Mouse (Mus musculus): ENCODE results near the gene Rgs14. TPM values are rescaled to one million over a fixed set of nuclear protein-coding genes. Genes with fewer than 3 reads are reported as not detected.

Gene Rgs14
- polyA plus RNA-seq, 1 experiment from 2014 or later: 1.9 TPM

DNA sequence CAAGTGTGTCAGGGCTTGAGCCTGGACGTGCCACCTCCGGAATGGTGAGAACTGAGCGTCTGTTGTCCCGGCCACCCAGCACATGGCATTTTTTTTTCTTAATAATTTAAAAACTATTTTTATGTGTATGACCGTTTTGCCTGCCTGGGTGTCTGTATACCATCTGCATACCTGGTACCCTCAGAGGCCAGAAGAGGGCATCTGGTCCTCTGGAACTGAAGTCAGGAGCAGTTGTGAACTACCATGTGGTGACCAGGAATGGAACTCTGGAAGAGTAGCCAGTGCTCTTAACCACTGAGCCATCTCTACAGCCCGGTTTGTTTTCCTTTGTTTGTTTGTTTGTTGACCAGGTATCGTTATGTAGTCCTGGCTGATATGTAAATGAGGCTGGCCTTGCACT is 1.1 kb upstream of the Rgs14 start:
- no peak overlapping the region for H3K27ac ChIP-seq (ENCODE audit: low read depth, low read length)
- DNase-seq (ENCODE audit: low spot score) (no peak), ATAC-seq (replicated peaks; ENCODE audit: low FRiP score) (no peak)
- H3K9me3 ChIP-seq (ENCODE audit: control insufficient read depth, low read length): no peaks in the 10 kb centered on the region
- no peak overlapping the region for H3K9ac ChIP-seq (ENCODE audit: low read depth, low read length)
- H3K27me3 ChIP-seq (replicated peaks; ENCODE audit: control insufficient read depth, insufficient read depth, low read length): no peaks in the 10 kb centered on the region; the same call in 1 of the 2 replicates
- no peaks in the 10 kb centered on the region for H3K36me3 ChIP-seq (ENCODE audit: control insufficient read depth, insufficient read depth, low read length)
- H3K4me3 ChIP-seq (ENCODE audit: low read depth, low read length): no peak overlapping the region
- peaks cover 12% of the 10 kb centered on the region for H3K4me1 ChIP-seq (replicated peaks; ENCODE audit: control insufficient read depth, insufficient read depth, low read length)
- no peak overlapping the region for H3K4me2 ChIP-seq
- 72% methylated on average over 7 of the region's 7 CpGs for WGBS

GRCm38 (mm10) chr13:55370234-55370633 is 702 bp downstream of the Rgs14 start:
- no peak for ATAC-seq (replicated peaks; ENCODE audit: low FRiP score)
- DNase-seq (ENCODE audit: low spot score): no peak
- H3K36me3 ChIP-seq (ENCODE audit: control insufficient read depth, insufficient read depth, low read length): no peaks in the 10 kb centered on the region
- no peak overlapping the region for H3K27ac ChIP-seq (ENCODE audit: low read depth, low read length)
- H3K4me1 ChIP-seq (replicated peaks; ENCODE audit: control insufficient read depth, insufficient read depth, low read length): peaks cover 12% of the 10 kb centered on the region
- no peaks in the 10 kb centered on the region; the same call in 1 of the 2 replicates for H3K27me3 ChIP-seq (replicated peaks; ENCODE audit: control insufficient read depth, insufficient read depth, low read length)
- WGBS: 46% methylated on average over 3 of the region's 3 CpGs
- peak overlapping the region; percentile 58; the same call in 1 of the 2 replicates for H3K9ac ChIP-seq (ENCODE audit: low read depth, low read length)
- H3K4me2 ChIP-seq: peak overlapping the region; percentile 61
- H3K4me3 ChIP-seq (ENCODE audit: low read depth, low read length): peak overlapping the region; percentile 32
- H3K9me3 ChIP-seq (ENCODE audit: control insufficient read depth, low read length): no peaks in the 10 kb centered on the region

DNA sequence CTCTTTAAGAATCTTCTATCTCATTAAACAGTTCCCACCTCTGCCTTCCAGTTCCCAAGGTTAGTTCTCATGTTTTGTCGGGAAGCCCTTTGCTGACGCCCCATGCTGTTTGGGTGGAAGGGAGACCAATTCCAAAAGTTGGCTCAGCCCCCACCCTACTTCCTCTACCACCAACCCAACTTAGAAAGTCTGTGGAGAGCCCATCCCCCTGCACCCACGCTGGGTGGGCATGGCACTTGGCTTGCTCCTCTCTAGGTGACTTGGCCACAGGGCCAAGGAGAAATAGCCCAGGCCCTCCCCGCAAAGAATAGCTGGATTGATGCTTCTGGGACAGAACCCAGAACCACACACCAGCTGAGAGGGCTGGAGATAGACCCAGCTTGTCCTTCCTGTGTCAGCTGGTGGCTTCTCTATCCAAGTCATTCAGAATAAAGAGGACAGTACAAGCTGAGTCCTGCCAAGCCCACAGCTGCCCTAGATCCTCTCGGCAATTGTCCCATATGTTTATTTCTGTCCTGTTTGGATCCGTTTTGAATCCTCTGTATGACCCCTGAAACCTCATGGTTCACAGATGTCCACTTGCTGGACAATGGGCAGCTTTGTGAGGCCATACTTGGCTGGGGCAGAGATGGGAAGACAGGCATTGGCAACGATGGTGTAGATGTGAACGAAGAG is 1.6 kb downstream of the Rgs14 start:
- Histone ChIP-seq H3K4me2 (peak overlapping the region; percentile 16; the same call in 1 of the 2 replicates), H3K36me3 (ENCODE audit: control insufficient read depth, insufficient read depth, low read length) (no peaks in the 10 kb centered on the region), H3K4me3 (ENCODE audit: low read depth, low read length) (no peak overlapping the region), H3K9me3 (ENCODE audit: control insufficient read depth, low read length) (no peaks in the 10 kb centered on the region), H3K9ac (ENCODE audit: low read depth, low read length) (no peak overlapping the region), H3K27ac (ENCODE audit: low read depth, low read length) (no peak overlapping the region), H3K27me3 (replicated peaks; ENCODE audit: control insufficient read depth, insufficient read depth, low read length) (no peaks in the 10 kb centered on the region; the same call in 1 of the 2 replicates), H3K4me1 (replicated peaks; ENCODE audit: control insufficient read depth, insufficient read depth, low read length) (peaks cover 12% of the 10 kb centered on the region)
- WGBS: 65% methylated on average over 8 of the region's 8 CpGs
- ATAC-seq (replicated peaks; ENCODE audit: low FRiP score): no peak
- DNase-seq (ENCODE audit: low spot score): no peak

DNA sequence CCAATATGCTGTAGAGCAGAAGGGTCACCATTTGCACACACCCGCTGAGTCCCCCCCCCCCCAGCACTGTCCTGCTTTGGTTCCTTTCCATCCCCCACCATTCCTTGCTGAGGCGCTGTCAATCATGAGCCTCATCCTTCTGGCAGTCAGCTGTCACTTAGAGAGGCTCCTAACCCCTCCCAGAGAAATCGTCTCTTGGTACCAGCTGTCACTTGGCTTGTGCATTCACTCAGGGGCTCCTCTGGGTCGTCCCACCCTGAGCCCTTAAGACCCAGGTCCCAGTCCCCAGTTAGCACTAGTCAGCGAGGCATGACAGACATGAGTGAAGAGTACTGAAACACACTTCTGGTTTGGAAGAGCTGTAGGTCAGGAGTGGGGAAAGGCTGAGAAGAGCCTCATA is 2.2 kb downstream of the Rgs14 start:
- peaks cover 12% of the 10 kb centered on the region for H3K4me1 ChIP-seq (replicated peaks; ENCODE audit: control insufficient read depth, insufficient read depth, low read length)
- no peaks in the 10 kb centered on the region for H3K36me3 ChIP-seq (ENCODE audit: control insufficient read depth, insufficient read depth, low read length)
- ATAC-seq (replicated peaks; ENCODE audit: low FRiP score): no peak
- WGBS: 52% methylated on average over 5 of the region's 5 CpGs
- no peak overlapping the region for H3K9ac ChIP-seq (ENCODE audit: low read depth, low read length)
- H3K4me2 ChIP-seq: no peak overlapping the region
- DNase-seq (ENCODE audit: low spot score): no peak
- H3K4me3 ChIP-seq (ENCODE audit: low read depth, low read length): no peak overlapping the region
- H3K9me3 ChIP-seq (ENCODE audit: control insufficient read depth, low read length): no peaks in the 10 kb centered on the region
- H3K27ac ChIP-seq (ENCODE audit: low read depth, low read length): no peak overlapping the region
- no peaks in the 10 kb centered on the region; the same call in 1 of the 2 replicates for H3K27me3 ChIP-seq (replicated peaks; ENCODE audit: control insufficient read depth, insufficient read depth, low read length)

DNA sequence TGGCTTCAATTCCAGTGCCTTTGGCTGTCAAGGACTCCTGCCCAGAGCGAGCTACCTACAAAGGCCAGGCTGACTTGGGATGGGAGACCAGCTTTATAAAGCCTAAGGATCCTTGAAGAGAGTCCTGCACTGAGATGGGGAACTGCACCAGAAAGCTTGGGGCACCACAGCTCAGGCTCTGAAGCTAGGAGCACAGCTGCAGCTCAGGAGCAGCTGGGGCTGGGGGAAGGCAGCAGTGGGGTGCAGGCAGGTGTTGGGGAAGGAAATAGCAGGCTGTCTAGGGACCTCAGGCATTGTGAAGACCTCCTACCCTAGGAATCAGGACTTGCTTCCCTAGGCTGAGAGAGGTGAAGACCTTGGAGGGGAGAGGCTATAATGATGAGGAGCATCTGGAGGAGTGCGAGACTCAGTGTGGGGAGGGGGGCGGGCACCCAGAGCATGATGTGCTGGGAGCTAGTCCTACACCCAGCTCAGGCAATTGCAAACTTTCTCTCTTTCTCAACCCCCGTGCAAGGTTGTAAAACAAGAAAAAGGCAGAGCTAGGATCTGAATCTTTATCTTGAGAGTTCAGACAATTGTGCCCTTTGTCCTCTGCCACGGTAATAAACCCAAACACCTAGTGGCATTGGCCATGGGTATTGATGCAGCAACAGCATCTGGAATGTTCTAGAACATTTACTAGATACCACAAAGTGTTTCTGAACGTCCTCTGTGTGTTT is 4.8 kb downstream of the Rgs14 start:
- ATAC-seq (replicated peaks; ENCODE audit: low FRiP score) (no peak), DNase-seq (ENCODE audit: low spot score) (no peak)
- 60% methylated on average over 6 of the region's 6 CpGs for WGBS
- Histone ChIP-seq H3K4me3 (ENCODE audit: low read depth, low read length) (no peak overlapping the region), H3K4me2 (no peak overlapping the region), H3K36me3 (ENCODE audit: control insufficient read depth, insufficient read depth, low read length) (no peaks in the 10 kb centered on the region), H3K9ac (ENCODE audit: low read depth, low read length) (no peak overlapping the region), H3K27me3 (replicated peaks; ENCODE audit: control insufficient read depth, insufficient read depth, low read length) (peaks cover 8% of the 10 kb centered on the region; the same call in 1 of the 2 replicates), H3K27ac (ENCODE audit: low read depth, low read length) (no peak overlapping the region), H3K4me1 (replicated peaks; ENCODE audit: control insufficient read depth, insufficient read depth, low read length) (peaks cover 7% of the 10 kb centered on the region), H3K9me3 (ENCODE audit: control insufficient read depth, low read length) (no peaks in the 10 kb centered on the region)

- no peaks in the 10 kb centered on the region for H3K4me1 ChIP-seq (replicated peaks; ENCODE audit: control insufficient read depth, insufficient read depth, low read length)
- no peak overlapping the region for H3K4me3 ChIP-seq (ENCODE audit: low read depth, low read length)
- ATAC-seq (replicated peaks; ENCODE audit: low FRiP score) (no peak), DNase-seq (ENCODE audit: low spot score) (no peak)
- H3K9ac ChIP-seq (ENCODE audit: low read depth, low read length): no peak overlapping the region
- no peaks in the 10 kb centered on the region for H3K9me3 ChIP-seq (ENCODE audit: control insufficient read depth, low read length)
- peaks cover 10% of the 10 kb centered on the region for H3K27me3 ChIP-seq (replicated peaks; ENCODE audit: control insufficient read depth, insufficient read depth, low read length)
- H3K36me3 ChIP-seq (ENCODE audit: control insufficient read depth, insufficient read depth, low read length): no peaks in the 10 kb centered on the region
- H3K4me2 ChIP-seq: no peak overlapping the region
- WGBS: 61% methylated on average over 2 of the region's 2 CpGs
- H3K27ac ChIP-seq (ENCODE audit: low read depth, low read length): no peak overlapping the region
Observed at GRCm38 (mm10) chr13:55375877-55376276, 6.3 kb downstream of the Rgs14 start.

- WGBS: 46% methylated on average over 32 of the region's 32 CpGs
- H3K27me3 ChIP-seq (replicated peaks; ENCODE audit: control insufficient read depth, insufficient read depth, low read length): peaks cover 14% of the 10 kb centered on the region
- H3K9me3 ChIP-seq (ENCODE audit: control insufficient read depth, low read length): no peaks in the 10 kb centered on the region
- no peaks in the 10 kb centered on the region for H3K4me1 ChIP-seq (replicated peaks; ENCODE audit: control insufficient read depth, insufficient read depth, low read length)
- no peak overlapping the region for H3K4me3 ChIP-seq (ENCODE audit: low read depth, low read length)
- DNase-seq (ENCODE audit: low spot score) (no peak), ATAC-seq (replicated peaks; ENCODE audit: low FRiP score) (no peak)
- no peak overlapping the region for H3K9ac ChIP-seq (ENCODE audit: low read depth, low read length)
- no peaks in the 10 kb centered on the region for H3K36me3 ChIP-seq (ENCODE audit: control insufficient read depth, insufficient read depth, low read length)
- H3K27ac ChIP-seq (ENCODE audit: low read depth, low read length): no peak overlapping the region
- 0 out of 2 replicates have a peak overlapping the region, but pooled peaks have one; percentile 3 for H3K4me2 ChIP-seq
Observed at GRCm38 (mm10) chr13:55378907-55379580, 9.5 kb downstream of the Rgs14 start.

- peaks cover 14% of the 10 kb centered on the region for H3K27me3 ChIP-seq (replicated peaks; ENCODE audit: control insufficient read depth, insufficient read depth, low read length)
- H3K9ac ChIP-seq (ENCODE audit: low read depth, low read length): no peak overlapping the region
- no peaks in the 10 kb centered on the region for H3K4me1 ChIP-seq (replicated peaks; ENCODE audit: control insufficient read depth, insufficient read depth, low read length)
- no peaks in the 10 kb centered on the region for H3K36me3 ChIP-seq (ENCODE audit: control insufficient read depth, insufficient read depth, low read length)
- DNase-seq (ENCODE audit: low spot score): no peak
- no peaks in the 10 kb centered on the region for H3K9me3 ChIP-seq (ENCODE audit: control insufficient read depth, low read length)
- no peak for ATAC-seq (replicated peaks; ENCODE audit: low FRiP score)
- WGBS: 83% methylated on average over 4 of the region's 4 CpGs
- H3K4me3 ChIP-seq (ENCODE audit: low read depth, low read length): no peak overlapping the region
- no peak overlapping the region for H3K4me2 ChIP-seq
- no peak overlapping the region for H3K27ac ChIP-seq (ENCODE audit: low read depth, low read length)
Observed at GRCm38 (mm10) chr13:55381790-55382189, 12.3 kb downstream of the Rgs14 start.

Data from liver, embryonic 11.5 days (tissue).